Mouse (Mus musculus) kidney, embryonic 14.5 days (tissue): ENCODE measurements around the gene Bckdha. TPM values are rescaled to one million over a fixed set of nuclear protein-coding genes. Genes with fewer than 3 reads are reported as not detected.

ENCODE experiments used
- ATAC-seq: fragments of 200-750 bp; cut with Nextera tagmentation; 2 replicates; pipeline ENCODE4 v1.8.0; 2017; ENCODE audit warnings: moderate number of reproducible peaks, mild to moderate bottlenecking, moderate TSS enrichment, moderate library complexity; ENCODE audit not compliant: low FRiP score, low TSS enrichment
- H3K27ac ChIP-seq: fragments of 300-500 bp; sonication (generic); 2 replicates; pipeline ENCODE4 v1.5.1; 2014; ENCODE audit warnings: low read depth, mild to moderate bottlenecking, low read length, moderate library complexity, mixed read lengths
- H3K27me3 ChIP-seq: fragments of 300-500 bp; sonication (generic); 2 replicates; pipeline ENCODE4 v1.6.1; 2014; ENCODE audit warnings: mild to moderate bottlenecking, low read length; ENCODE audit not compliant: control insufficient read depth, insufficient read depth
- H3K36me3 ChIP-seq: fragments of 300-500 bp; sonication (generic); 2 replicates; pipeline ENCODE4 v1.6.1; 2014; ENCODE audit warnings: low read length, mixed read lengths; ENCODE audit not compliant: control insufficient read depth, insufficient read depth
- H3K4me1 ChIP-seq: fragments of 300-500 bp; sonication (generic); 2 replicates; pipeline ENCODE4 v1.6.1; 2014; ENCODE audit warnings: low read length, mixed read lengths; ENCODE audit not compliant: control insufficient read depth, insufficient read depth
- H3K4me2 ChIP-seq: fragments of 300-500 bp; sonication (generic); replicated peaks from 2 replicates; pipeline ENCODE4 v1.6.1; 2014; ENCODE audit warnings: low read depth, mild to moderate bottlenecking, low read length
- H3K4me3 ChIP-seq: fragments of 300-500 bp; sonication (generic); 2 replicates; pipeline ENCODE4 v1.5.1; 2014; ENCODE audit warnings: mild to moderate bottlenecking, low read length
- H3K9ac ChIP-seq: fragments of 300-500 bp; sonication (generic); 2 replicates; pipeline ENCODE4 v1.6.1; 2014; ENCODE audit warnings: low read depth, mild to moderate bottlenecking, low read length, moderate library complexity
- H3K9me3 ChIP-seq: fragments of 300-500 bp; sonication (generic); 2 replicates; pipeline ENCODE4 v1.6.1; 2016; ENCODE audit warnings: low read length; ENCODE audit not compliant: control insufficient read depth
- WGBS: fragments of 180-500 bp; shearing (Covaris S2); extraction: QIAGEN DNeasy Blood & Tissue Kit; methylation state at CpG from one replicate; pipeline ENCODE4 v1.1.7; 2014; 5-methylcytosine and 5-hydroxymethylcytosine counted together
- polyA plus RNA-seq: library from polyadenylated mRNA; unstranded; fragments of >200 nt; fragmentation: Nextera tagmentation; extraction: Ambion mirVana; gene quantifications from 2 replicates; pipeline ENCODE4 v1.2.1, GENCODE M21; 2014

The Bckdha gene
- polyA plus RNA-seq, 1 experiment from 2014 or later, result 60.6 TPM

GRCm38 (mm10) chr7:25593859-25594258 lies 64.9 kb downstream of the Bckdha start:
- WGBS, result 86% methylated on average over 3 of the region's 3 CpGs
- no peak overlapping the region for H3K4me3 ChIP-seq
- H3K9ac ChIP-seq, result no peak overlapping the region
- H3K27ac ChIP-seq, result no peak overlapping the region
- H3K4me1 ChIP-seq, result no peaks in the 10 kb centered on the region
- H3K27me3 ChIP-seq, result no peaks in the 10 kb centered on the region
- H3K36me3 ChIP-seq, result no peaks in the 10 kb centered on the region
- no peak for ATAC-seq
- no peak overlapping the region for H3K4me2 ChIP-seq
- H3K9me3 ChIP-seq, result no peaks in the 10 kb centered on the region

GRCm38 (mm10) chr7:25591226-25591625 lies 67.6 kb downstream of the Bckdha start:
- no peak for ATAC-seq
- 94% methylated on average over 2 of the region's 2 CpGs for WGBS
- Histone ChIP-seq H3K4me3 (no peak overlapping the region), H3K4me1 (no peaks in the 10 kb centered on the region), H3K27ac (no peak overlapping the region), H3K9me3 (no peaks in the 10 kb centered on the region), H3K4me2 (no peak overlapping the region), H3K27me3 (no peaks in the 10 kb centered on the region), H3K36me3 (no peaks in the 10 kb centered on the region), H3K9ac (no peak overlapping the region)

GRCm38 (mm10) chr7:25585351-25586204 lies 73.2 kb downstream of the Bckdha start:
- Histone ChIP-seq H3K9me3 (no peaks in the 10 kb centered on the region), H3K27me3 (no peaks in the 10 kb centered on the region), H3K4me1 (no peaks in the 10 kb centered on the region), H3K27ac (no peak overlapping the region), H3K36me3 (no peaks in the 10 kb centered on the region), H3K4me2 (no peak overlapping the region), H3K9ac (no peak overlapping the region), H3K4me3 (no peak overlapping the region)
- no peak for ATAC-seq
- WGBS, result 77% methylated on average over 9 of the region's 9 CpGs

- Histone ChIP-seq H3K4me2 (no peak overlapping the region), H3K36me3 (no peaks in the 10 kb centered on the region), H3K27ac (no peak overlapping the region), H3K27me3 (no peaks in the 10 kb centered on the region), H3K4me3 (no peak overlapping the region), H3K9me3 (no peaks in the 10 kb centered on the region), H3K9ac (no peak overlapping the region), H3K4me1 (no peaks in the 10 kb centered on the region)
- WGBS, result 88% methylated on average over 5 of the region's 5 CpGs
- ATAC-seq, result no peak
These were observed 74.1 kb downstream of the Bckdha start for GRCm38 (mm10) chr7:25584651-25585050.

GRCm38 (mm10) chr7:25582301-25582810 lies 76.4 kb downstream of the Bckdha start:
- 91% methylated on average over 15 of the region's 15 CpGs for WGBS
- Histone ChIP-seq H3K27me3 (no peaks in the 10 kb centered on the region), H3K9me3 (0 out of 2 replicates have a peak, but pooled peaks cover 3% of the 10 kb centered on the region), H3K4me2 (no peak overlapping the region), H3K36me3 (no peaks in the 10 kb centered on the region), H3K4me3 (no peak overlapping the region), H3K9ac (no peak overlapping the region), H3K27ac (no peak overlapping the region), H3K4me1 (no peaks in the 10 kb centered on the region)
- no peak for ATAC-seq

Other genes with a start within 250 kb of the Bckdha start
- gene Cxcl17, start 246.1 kb downstream of the Bckdha start, polyA plus RNA-seq, result 0.27 and 0.30 TPM in 2 replicates
- 2.3 and 5.7 TPM in 2 replicates for gene Ceacam1, start 181.4 kb downstream of the Bckdha start, polyA plus RNA-seq
- 0.07 TPM in 1 of 2 replicates, not detected in the other for gene Ceacam2, start 119.1 kb downstream of the Bckdha start, polyA plus RNA-seq
- 0.29 and 0.32 TPM in 2 replicates for gene Erich4, start 43.1 kb downstream of the Bckdha start, polyA plus RNA-seq
- 41.0 and 50.2 TPM in 2 replicates for gene Dmac2, start 39.6 kb downstream of the Bckdha start, polyA plus RNA-seq
- gene B3gnt8, start 32.3 kb downstream of the Bckdha start, polyA plus RNA-seq, result 4.5 and 5.2 TPM in 2 replicates
- 93.5 and 98.8 TPM in 2 replicates for gene Exosc5, start 183 bp upstream of the Bckdha start, polyA plus RNA-seq
- gene Tmem91, start 16.2 kb upstream of the Bckdha start, polyA plus RNA-seq, result 1.8 and 2.5 TPM in 2 replicates
- gene B9d2, start 21.8 kb upstream of the Bckdha start, polyA plus RNA-seq, result 33.6 and 36.5 TPM in 2 replicates
- 3.8 and 5.1 TPM in 2 replicates for gene Tgfb1, start 28.0 kb upstream of the Bckdha start, polyA plus RNA-seq
- gene Ccdc97, start 60.1 kb upstream of the Bckdha start, polyA plus RNA-seq, result 24.8 and 32.4 TPM in 2 replicates
- gene Hnrnpul1, start 95.8 kb upstream of the Bckdha start, polyA plus RNA-seq, result 65.6 and 86.2 TPM in 2 replicates
- 75.3 and 75.5 TPM in 2 replicates for gene Axl, start 129.7 kb upstream of the Bckdha start, polyA plus RNA-seq
- gene Cyp2s1, start 157.9 kb upstream of the Bckdha start, polyA plus RNA-seq, result 9.3 and 13.4 TPM in 2 replicates
- gene Cyp2b10, start 238.6 kb upstream of the Bckdha start, polyA plus RNA-seq, result not detected in 2 replicates